Mouse (Mus musculus): ENCODE data around the gene Gbp3. TPM values are rescaled to one million over a fixed set of nuclear protein-coding genes. Genes with fewer than 3 reads are reported as not detected.

Gbp3 gene
- polyA plus RNA-seq, 1 experiment from 2014 or later: 1.4 TPM

DNA sequence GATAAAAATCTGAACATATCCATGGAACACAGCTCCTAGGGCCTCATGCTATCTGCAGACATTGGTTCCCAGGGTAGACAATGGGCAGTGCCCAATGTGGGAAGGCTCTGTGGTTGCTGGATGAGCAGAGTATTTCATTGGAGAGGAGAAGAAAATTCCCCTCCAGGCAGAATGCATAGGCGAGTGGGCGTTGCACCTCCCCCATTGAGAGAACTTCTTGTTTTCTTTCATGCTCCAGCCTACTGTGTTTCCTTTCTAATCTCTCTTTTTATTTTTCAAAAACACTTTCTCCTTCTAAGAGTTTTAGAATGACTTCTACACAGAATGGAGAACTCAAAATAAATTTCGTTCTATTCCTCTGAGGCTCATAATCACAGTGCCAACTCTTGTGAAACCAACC is 58.8 kb downstream of the Gbp3 start:
- H3K4me3 ChIP-seq (ENCODE audit: low read depth, low read length): no peak overlapping the region
- no peak for ATAC-seq (ENCODE audit: low read depth)
- H3K27ac ChIP-seq (ENCODE audit: low read length): no peak overlapping the region
- H3K9me3 ChIP-seq (replicated peaks; ENCODE audit: control insufficient read depth, low read length): no peaks in the 10 kb centered on the region
- no peaks in the 10 kb centered on the region; the same call in 1 of the 2 replicates for H3K4me1 ChIP-seq (ENCODE audit: control insufficient read depth, low read depth, low read length)
- H3K4me2 ChIP-seq (ENCODE audit: low read depth, low read length): no peak overlapping the region
- WGBS (ENCODE audit: insufficient replicate concordance): 62% methylated on average over 3 of the region's 3 CpGs
- no peaks in the 10 kb centered on the region for H3K27me3 ChIP-seq (ENCODE audit: control insufficient read depth, insufficient read depth, low read depth, low read length)
- H3K9ac ChIP-seq (ENCODE audit: low read depth, low read length): no peak overlapping the region
- no peaks in the 10 kb centered on the region for H3K36me3 ChIP-seq (ENCODE audit: control insufficient read depth, insufficient read depth)

DNA sequence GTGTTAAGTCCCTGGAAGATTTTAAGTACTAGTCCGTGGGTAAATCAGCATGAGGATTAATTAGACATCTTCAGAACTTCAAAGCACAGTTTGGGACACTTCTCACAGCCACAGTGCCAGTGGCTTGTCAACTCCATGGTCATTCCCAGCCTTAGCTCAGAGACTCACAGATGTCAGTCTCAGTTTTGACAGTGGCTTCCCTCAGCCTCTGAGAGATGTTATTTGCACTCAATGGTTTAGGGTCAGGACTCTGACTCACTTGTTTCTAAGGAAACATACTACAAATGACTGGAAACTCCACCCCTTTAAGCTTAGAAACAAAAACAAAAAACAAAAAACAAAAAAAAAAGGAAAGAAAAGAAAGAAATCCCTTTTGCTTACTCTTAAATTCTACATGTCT is 59.8 kb downstream of the Gbp3 start:
- H3K4me2 ChIP-seq (ENCODE audit: low read depth, low read length): no peak overlapping the region
- H3K9me3 ChIP-seq (replicated peaks; ENCODE audit: control insufficient read depth, low read length): no peaks in the 10 kb centered on the region
- no peaks in the 10 kb centered on the region; the same call in 1 of the 2 replicates for H3K4me1 ChIP-seq (ENCODE audit: control insufficient read depth, low read depth, low read length)
- 45% methylated on average over 1 of the region's 1 CpGs for WGBS (ENCODE audit: insufficient replicate concordance)
- no peak overlapping the region for H3K27ac ChIP-seq (ENCODE audit: low read length)
- no peak for ATAC-seq (ENCODE audit: low read depth)
- no peaks in the 10 kb centered on the region for H3K36me3 ChIP-seq (ENCODE audit: control insufficient read depth, insufficient read depth)
- H3K4me3 ChIP-seq (ENCODE audit: low read depth, low read length): no peak overlapping the region
- no peak overlapping the region for H3K9ac ChIP-seq (ENCODE audit: low read depth, low read length)
- H3K27me3 ChIP-seq (ENCODE audit: control insufficient read depth, insufficient read depth, low read depth, low read length): no peaks in the 10 kb centered on the region

DNA sequence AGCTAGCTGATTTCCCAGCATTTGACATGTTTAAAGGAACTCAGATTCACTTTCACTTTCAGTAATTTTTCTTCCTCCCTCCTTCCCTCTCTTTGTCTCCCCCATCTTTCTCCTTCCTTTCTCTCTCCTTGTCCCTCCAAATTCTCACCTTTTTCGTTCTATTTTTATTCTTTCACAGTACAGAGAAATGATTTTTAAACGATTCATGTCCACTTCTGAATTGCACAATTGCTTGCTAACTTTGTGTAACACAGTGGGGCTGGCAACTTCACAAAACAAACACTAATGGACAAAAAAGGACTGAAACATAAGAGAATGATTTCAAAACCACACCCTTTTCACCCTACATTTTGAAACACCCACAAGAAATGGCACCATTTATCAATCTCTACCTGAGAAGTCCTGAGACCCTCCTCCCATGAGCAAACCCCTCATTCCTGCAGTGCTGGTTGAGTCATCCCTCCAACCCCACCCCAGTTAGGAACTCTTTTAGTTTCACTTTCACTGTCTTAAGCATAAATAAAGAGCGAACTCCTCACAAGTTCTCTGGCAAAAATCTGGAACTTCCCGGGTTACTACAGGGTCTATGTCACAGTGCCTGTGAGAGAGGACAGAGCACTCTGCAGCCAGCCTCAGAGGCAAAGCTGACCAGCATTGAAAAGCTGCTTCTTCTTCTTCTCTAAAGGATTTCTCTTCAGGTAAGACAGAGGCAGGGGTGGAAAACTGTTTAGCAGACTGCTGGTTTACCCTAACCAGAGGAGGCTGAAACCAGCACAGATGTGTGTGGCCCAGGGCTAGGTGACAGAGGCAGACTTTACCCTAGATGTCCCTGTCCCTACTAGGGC is 60.5 kb downstream of the Gbp3 start, which contains the start of gene Gbp2:
TSS of gene Gbp2 (plus strand) at position 492 of the 845 bp plus-strand sequence.
- Histone ChIP-seq H3K4me3 (ENCODE audit: low read depth, low read length) (peak within 1 kb of the TSS; percentile 44), H3K9me3 (replicated peaks; ENCODE audit: control insufficient read depth, low read length) (no peaks in the 10 kb centered on the region), H3K27ac (ENCODE audit: low read length) (peak within 1 kb of the TSS; percentile 64; the same call in 1 of the 2 replicates), H3K4me2 (ENCODE audit: low read depth, low read length) (peak within 1 kb of the TSS; percentile 53), H3K9ac (ENCODE audit: low read depth, low read length) (no peak within 1 kb of the TSS), H3K27me3 (ENCODE audit: control insufficient read depth, insufficient read depth, low read depth, low read length) (no peaks in the 10 kb centered on the region), H3K4me1 (ENCODE audit: control insufficient read depth, low read depth, low read length) (no peaks in the 10 kb centered on the region; the same call in 1 of the 2 replicates), H3K36me3 (ENCODE audit: control insufficient read depth, insufficient read depth) (no peaks in the 10 kb centered on the region)
- WGBS (ENCODE audit: insufficient replicate concordance): 18% methylated on average over 4 of the region's 4 CpGs
- peak; percentile 56 for ATAC-seq (ENCODE audit: low read depth)

DNA sequence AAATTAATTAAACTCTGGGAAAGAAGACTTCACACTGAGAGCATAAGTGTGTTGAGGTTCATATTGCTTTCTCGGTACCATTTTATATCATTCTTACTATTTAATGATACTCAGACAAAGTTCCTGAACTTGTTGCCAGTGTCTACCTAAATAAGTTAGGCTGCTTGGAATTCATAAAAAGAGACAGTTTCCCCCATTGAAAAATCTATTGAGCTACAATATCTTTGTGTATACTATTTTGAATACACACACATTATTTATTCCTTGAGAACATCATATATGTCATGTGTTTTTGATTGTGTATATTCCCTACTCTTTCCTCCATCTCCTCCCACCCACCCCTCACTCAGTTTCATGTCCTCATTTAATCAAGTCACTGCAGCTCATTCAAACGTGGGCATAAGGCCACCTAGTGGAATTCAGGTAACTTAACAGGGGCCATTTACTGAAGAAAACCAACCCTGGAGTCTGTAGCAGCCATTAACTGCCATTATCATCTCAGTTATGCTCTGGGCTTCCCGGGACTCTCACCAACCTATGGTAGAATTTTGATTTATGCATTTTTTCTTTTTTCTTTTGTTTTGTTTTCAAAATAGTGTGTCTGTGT is 61.2 kb downstream of the Gbp3 start:
- Histone ChIP-seq H3K4me3 (ENCODE audit: low read depth, low read length) (peak overlapping the region; percentile 44), H3K4me2 (ENCODE audit: low read depth, low read length) (peak overlapping the region; percentile 53), H3K9me3 (replicated peaks; ENCODE audit: control insufficient read depth, low read length) (no peaks in the 10 kb centered on the region), H3K9ac (ENCODE audit: low read depth, low read length) (no peak overlapping the region), H3K27ac (ENCODE audit: low read length) (peak overlapping the region; percentile 64; the same call in 1 of the 2 replicates), H3K4me1 (ENCODE audit: control insufficient read depth, low read depth, low read length) (no peaks in the 10 kb centered on the region; the same call in 1 of the 2 replicates), H3K27me3 (ENCODE audit: control insufficient read depth, insufficient read depth, low read depth, low read length) (no peaks in the 10 kb centered on the region), H3K36me3 (ENCODE audit: control insufficient read depth, insufficient read depth) (no peaks in the 10 kb centered on the region)
- no peak for ATAC-seq (ENCODE audit: low read depth)
- WGBS (ENCODE audit: insufficient replicate concordance): 37% methylated on average over 3 of the region's 3 CpGs

Other genes starting within 250 kb of the Gbp3 start
- 13.3 and 14.7 TPM in 2 replicates for gene Pdlim5, start 164.3 kb upstream of the Gbp3 start, polyA plus RNA-seq (2015; fragmentation: Nextera tagmentation; extraction: Ambion mirVana)
- 0.13 TPM in 2 replicates for gene Gbp5, start 66.0 kb upstream of the Gbp3 start, polyA plus RNA-seq (2015; fragmentation: Nextera tagmentation; extraction: Ambion mirVana)
- 3.0 and 3.6 TPM in 2 replicates for gene Gbp7, start 29.7 kb upstream of the Gbp3 start, polyA plus RNA-seq (2015; fragmentation: Nextera tagmentation; extraction: Ambion mirVana)
- gene Gbp2b, start 34.8 kb downstream of the Gbp3 start, polyA plus RNA-seq (2015; fragmentation: Nextera tagmentation; extraction: Ambion mirVana): not detected in 2 replicates
- 2.1 and 2.7 TPM in 2 replicates for gene Gbp2, start 60.6 kb downstream of the Gbp3 start, polyA plus RNA-seq (2015; fragmentation: Nextera tagmentation; extraction: Ambion mirVana)
- 12.4 and 14.9 TPM in 2 replicates for gene Kyat3, start 141.0 kb downstream of the Gbp3 start, polyA plus RNA-seq (2015; fragmentation: Nextera tagmentation; extraction: Ambion mirVana)
- 46.1 and 47.4 TPM in 2 replicates for gene Gtf2b, start 205.0 kb downstream of the Gbp3 start, polyA plus RNA-seq (2015; fragmentation: Nextera tagmentation; extraction: Ambion mirVana)